Mouse (Mus musculus) cerebellum, postnatal 10 days (tissue): ENCODE measurements around the gene Lrp8.
A peak's percentile ranks its signal among the peaks of the same experiment; 100 is the strongest.

ENCODE experiments used
- DNase-seq, 2 experiments: peaks; one replicate each; pipeline ENCODE4 v3.0.0; 2021; ENCODE audit warnings: mixed read lengths in 2 of 2

Gene Lrp8

DNA sequence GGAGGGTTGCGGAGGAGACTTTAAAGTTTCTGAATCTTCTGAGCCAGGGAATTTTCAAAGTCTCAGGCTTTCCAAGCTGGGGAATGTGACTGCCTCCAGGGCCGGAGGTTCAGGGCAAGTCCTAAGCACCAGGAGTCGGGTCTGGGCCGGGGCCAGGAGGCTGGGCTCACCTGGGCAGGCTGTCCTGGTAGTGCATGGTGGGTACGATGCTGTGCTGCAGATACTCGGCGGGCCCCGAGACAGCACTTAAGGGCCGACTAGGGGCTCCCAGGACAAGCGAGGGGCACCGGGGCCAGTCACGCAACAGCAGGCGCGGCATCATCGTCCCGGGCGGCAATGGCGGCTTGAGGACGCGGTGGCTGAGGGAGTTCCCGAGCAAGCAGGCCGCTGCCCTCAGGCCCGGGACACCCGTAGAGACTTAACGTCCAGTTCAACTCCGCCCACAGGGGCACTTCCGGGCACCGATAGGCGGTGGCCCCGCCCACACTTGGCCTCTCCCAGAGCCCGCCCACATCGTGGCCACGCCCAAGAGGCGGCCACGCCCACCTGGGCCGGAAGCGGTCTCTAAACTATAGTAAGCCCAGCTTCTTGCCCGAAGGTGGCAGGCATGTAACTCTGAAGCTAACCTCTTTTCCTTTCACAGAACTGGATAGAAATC, 121.2 kb downstream of the Lrp8 start, which contains the start of gene Cpt2:
Gene Cpt2, minus strand, starts transcription at position 466 of the 658 bp plus-strand sequence.
- DNase-seq = peak; percentile 92 to 94

DNA sequence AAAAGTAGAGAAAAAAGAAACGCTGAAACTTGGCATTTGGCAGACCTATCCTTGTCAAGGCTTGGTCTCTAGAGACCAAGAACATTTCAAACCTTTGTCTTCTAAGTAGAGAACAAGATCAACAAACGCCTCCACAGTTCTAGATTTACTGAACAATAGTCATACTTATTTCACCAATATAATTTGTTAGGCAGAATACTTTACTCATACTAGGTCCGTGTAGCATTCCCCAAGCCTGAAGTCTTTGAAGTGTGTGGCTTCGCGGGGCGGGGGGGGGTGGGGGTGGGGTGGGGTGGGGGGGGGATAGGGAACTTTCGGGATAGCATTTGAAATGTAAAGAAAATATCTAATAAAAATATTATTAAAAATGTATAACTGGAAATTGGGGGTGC, 121.7 kb downstream of the Lrp8 start:
- no peak for DNase-seq
